Mouse (Mus musculus) adrenal gland (tissue): Measurements from ENCODE around the gene B4galnt2.

ENCODE experiments used
- intact Hi-C: fragments of 180-260 bp; cut with DNase I; formaldehyde crosslinking; loops from one replicate; pipeline ENCODE4 v1.15.1; 2025

The B4galnt2 gene

DNA sequence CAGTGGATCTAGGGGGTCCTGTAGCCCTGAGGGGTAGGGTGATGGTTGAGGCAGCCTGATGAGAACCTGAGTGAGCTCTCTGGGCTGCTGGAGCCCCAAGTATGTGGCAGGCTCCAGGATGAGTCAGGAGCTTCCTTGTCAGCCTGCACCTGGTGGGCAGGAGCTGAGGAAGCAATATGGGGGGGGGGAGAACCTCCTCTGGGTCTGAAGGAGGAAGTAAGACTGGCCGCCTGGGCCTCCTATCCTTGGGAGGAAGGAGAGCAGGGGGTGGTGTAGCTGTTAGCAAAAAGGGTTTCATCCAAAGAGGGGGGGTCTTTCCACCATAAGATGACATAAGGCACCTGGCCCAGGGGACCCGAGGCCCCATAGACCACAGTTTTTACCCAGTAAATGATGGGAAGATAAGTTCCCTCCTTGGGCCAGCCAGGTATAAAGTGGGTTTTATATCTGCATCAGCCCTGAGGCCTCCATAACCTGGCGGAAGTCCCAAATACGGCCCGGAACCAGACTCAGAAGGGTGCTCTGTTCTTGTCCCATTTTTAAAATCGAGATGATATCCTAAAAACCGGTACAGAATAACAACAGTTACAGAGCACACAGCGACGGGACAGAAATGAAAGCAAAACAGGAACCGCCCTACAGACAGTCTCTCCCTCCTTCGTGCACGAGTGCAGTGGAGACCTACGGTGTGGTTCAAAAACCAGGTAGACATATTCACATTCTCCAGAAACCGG is 18.1 kb downstream of the B4galnt2 start:
- intact Hi-C loops: no loop called here

DNA sequence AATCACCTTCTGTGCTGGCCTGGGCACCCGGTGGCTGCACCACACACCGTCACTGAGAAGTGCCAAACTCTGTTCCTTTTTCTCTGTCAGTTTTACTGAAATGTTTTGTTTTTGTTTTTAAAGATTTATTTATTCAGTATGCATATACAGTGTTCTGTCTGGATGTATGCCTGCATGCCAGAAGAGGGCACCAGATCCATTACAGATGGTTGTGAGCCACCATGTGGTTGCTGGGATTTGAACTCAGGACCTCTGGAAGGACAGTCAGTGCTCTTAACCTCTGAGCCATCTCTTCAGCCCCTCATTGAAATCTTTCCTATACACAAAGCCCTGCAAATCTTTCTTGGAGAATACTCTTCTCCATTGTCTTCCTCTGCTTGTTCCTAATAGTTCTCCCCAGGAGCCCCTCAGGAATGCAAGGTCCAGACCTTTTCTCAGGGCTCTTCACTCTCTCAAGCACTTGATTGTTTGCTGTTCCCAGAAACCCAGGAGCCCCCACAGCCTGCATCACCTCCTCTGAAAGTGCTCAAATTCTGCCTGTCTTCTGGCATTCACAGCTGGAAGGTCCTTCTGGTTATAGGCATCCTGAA is 24.1 kb downstream of the B4galnt2 start:
- intact Hi-C loops: no loop called here

DNA sequence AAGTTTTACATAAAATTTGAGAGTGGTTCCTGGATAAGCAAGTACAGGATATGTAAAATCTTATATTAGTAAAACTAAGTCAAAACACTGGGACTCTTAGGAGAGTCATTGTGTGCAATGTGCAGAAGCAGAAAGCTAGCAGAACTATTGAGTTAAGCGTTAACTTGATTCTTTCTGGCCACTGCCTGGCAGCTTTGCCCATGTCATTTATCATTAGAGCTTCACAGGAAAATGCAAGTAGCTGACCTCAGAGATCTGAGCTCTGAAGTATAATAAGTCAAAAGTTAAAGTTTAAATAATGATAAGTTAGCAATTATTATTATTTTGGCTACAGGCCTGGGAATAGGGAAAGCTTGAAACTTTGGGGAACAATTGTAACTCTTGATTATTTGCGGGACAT is 34.8 kb downstream of the B4galnt2 start:
- intact Hi-C loops: loop anchor here (5.0 kb wide), 1 partner anchor 102 kb away; no protein-coding TSS in a partner anchor

DNA sequence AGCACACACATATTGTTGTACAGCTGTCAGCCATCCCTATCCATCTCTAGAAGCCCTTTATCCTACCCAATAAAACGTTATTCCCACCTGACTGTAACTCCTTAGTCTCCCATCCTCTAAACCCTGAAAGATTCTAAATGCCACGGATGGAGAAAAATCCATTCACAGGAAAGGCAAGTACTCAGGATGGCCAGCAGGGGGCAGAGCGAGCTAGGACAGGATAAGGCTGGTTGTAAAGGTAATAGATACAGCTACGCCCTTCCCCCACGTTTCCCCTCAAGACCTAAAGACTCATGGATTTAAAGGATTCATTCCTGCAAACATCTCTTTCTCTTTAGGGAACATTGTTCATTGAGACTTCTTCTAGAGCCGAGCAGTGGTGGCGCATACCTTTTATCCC is 38.4 kb downstream of the B4galnt2 start:
- intact Hi-C loops: loop anchor here (2.0 to 5.0 kb wide), 2 partner anchors 65 to 106 kb away; no protein-coding TSS in a partner anchor

DNA sequence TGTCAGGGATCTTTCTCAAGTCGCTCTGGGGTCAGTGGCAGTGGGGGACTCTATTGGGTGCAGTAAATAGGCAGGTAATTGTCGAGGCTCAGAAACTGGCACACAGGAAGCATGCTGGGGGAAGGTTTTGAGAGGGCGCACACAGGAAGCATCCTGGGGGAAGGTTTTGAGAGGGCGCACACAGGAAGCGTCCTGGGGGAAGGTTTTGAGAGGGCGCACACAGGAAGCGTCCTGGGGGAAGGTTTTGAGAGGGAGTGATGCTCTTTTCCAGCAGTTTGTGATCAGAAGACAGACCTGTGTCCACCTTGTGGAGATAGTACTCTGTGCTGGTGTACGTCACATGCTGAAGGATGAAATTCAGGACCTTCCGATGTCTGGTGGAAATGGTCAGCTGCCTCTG is 38.9 kb downstream of the B4galnt2 start:
- intact Hi-C loops: loop anchor here (2.0 to 5.0 kb wide), 2 partner anchors 65 to 106 kb away; no protein-coding TSS in a partner anchor

DNA sequence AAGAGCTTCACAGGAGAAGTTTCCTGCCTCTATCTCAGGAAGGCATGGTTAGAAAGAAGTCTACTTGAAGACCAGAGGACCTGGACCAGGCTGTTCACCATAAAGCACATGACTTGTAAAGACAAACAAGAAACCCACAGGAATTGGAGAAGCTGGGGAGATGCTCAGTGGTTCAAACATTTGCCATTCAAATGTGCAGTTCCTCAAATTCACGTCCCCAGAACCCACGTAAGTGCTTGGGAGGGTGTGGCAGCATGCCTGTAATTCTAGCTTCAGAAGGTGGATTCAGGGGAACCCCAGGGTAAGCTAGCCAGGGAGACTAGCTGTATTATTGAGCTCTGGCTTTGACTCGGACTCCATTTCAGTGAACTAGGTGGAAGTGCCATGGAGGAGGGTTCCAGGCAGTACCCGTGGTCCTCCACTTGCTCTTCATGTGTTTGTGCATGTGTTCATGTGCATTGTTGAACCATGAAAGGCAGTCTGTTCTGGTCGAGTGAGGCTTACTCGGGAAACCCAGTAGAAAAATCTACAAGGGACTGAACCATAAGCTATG is 44.7 kb downstream of the B4galnt2 start:
- intact Hi-C loops: no loop called here

DNA sequence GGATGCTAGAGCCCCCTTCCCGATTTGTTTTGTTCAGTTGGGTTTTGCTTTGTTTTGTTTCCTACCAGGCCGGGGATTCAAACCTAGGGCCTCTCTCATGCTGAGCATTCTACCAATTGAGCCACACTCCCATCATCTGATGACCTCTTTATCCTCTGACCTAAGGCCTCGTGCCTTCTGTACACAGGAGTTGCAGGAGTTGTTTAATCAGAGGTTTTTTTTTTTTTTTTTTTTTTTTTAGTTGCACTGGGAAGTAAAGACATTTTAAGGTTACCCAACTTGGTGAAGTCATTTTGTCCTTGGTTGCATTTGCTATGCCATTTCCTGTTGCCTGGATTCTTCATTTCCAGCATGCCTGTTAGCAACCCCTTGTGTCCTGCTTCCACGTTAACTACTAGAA is 45.2 kb downstream of the B4galnt2 start:
- intact Hi-C loops: no loop called here

DNA sequence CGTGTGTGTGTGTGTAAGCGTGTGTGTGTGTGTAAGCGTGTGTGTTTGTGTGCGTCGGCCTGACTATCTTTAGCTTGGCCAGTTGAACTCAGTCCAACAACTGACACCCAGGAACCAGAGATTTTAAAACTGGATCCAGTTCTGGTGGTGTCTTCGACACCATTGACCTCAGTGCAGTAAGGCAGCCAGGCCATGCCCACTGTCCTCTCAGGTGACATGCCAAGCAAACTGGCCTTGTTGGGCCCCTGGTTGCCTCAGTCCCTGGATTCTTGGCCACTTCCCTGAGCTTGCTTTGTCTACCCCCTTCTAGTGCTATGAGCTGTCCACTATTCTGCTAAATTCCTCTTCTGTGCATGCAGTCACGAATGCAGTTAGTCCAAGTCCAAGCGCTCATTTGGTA is 53.3 kb downstream of the B4galnt2 start:
- intact Hi-C loops: no loop called here

DNA sequence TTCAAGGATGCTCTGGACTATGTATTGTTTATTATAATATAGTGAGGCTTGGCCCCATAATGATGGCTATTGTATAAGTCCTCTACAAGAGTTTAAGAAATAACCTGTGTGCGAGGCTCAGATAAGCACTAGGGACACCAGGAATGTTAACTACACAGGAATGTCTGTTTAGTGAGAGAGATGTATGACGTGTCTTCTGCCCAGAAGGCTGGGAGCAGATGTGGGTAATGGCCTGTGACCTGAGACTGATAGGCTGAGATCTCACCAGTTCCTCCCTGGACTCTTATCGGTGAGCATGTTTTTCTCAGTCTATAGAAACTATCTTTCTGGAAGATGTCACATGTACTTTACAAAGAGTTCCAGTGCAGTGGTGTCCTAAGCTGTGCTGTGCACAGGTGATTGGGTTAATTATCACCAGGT is 54.6 kb downstream of the B4galnt2 start:
- intact Hi-C loops: no loop called here

DNA sequence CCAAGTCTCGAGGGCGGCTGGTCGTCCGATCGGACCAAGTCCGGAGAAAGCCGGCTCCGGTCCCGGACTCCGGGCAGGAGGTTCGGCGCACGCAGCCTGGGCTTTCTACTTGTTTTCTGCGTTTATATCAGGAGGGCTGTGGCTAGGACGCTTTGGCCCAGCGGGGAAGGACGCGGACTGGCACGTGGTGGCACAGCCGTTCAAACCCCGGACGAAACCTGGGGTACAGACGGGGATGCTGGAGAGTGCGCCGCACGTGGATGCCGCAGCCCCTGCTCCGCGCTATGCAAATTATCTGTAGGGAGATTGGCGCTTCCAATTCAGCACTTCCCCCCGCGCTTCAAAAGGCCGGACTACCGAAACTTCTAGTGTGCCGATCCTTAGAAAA is 55.2 kb downstream of the B4galnt2 start:
- intact Hi-C loops: no loop called here

DNA sequence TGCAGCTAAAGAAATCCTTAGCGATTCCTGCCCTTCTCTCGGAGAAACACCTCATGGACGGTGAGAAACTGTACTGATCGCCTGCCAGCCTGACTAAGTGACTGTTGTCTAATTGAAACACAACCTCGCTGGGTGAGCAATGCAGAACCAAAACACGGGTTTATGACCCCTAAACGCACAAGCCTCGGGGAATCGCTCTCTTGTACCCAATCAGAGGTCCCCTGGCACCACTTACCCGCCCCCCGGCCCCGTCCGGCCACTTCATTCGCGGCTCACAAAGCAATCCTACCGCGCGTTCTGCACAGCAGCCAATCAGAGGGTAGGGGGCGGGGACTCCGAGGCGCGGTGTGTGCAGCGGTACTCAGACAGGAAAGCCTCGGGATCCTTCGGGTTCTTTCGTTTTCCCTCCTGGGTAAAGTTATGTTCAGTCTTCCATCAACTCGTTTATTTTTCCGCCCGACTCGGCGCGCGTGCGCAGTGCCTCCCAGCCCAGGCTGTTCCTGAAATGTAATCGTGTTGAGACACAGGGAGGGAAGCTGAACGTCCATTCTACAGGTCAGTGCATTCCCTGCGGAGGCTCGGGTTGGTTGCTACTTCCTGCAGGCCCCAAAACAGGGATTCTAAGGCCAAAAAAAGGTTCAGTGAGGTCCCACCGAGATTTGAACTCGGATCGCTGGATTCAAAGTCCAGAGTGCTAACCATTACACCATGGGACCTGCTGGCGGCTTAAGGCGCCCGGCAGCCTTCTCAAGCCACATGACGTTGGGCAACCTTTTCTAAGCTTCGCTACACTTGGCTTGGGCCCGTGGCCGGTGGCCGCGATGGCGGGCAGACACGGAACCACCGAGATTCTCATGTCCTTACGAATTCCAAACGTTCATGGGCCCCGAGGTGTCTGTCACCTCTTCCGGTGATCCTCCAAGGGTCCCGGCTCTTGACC is 55.9 kb downstream of the B4galnt2 start:
- intact Hi-C loops: no loop called here

DNA sequence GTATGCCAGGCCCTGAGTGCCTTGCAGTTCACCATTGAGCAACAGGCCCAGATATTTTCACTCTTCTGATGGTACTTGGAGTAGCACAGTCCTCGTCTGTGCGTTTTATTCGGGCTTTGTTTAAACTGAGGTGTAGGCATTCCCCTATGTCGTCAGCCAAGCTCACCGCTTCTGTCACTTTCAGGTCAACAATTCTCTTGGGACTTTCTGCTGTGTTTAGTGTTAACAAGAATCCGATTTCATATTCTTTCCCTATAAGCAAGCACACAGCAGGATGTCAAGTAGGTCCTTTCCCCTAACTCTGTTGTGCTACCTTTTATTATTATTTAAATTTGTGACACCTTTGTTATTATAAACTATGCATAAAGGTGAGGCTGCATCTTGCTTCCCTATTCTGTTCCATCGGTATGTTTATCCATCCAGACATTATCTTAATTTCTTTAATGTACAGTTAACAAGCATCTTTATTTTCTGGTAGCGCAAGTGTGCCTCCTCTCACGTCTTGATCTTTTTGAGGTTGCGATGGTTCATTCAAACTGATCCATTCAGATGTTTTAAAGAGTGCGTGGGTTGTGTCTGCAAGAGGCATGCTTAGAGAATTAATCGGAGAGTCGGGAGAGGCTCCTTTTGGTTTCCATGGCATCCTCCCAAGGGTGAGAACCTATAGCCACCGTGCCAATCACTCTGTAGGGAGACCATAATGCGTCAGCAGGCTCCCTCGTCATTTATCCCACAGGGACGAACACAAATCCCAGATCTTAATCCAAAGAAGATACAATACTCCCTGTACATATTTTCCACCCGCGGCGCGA is 56.8 kb downstream of the B4galnt2 start:
- intact Hi-C loops: no loop called here

DNA sequence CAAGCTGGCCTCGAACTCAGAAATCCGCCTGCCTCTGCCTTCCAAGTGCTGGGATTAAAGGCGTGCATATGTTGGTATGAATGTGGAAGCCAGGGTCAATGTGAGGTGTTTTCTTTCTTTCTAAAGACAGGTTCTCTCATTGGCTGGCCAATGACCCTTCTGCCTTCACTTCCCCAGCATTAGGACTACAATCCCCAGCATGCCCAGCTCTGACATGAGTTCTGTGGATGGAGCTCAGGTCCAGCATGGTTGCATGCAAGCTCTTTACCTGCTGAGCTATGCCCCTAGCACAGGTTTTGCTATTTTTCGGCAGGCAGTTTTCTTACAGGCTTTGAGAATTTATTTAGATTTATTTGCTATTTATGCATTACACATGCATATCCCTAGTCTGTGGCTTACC is 57.4 kb downstream of the B4galnt2 start:
- intact Hi-C loops: no loop called here

DNA sequence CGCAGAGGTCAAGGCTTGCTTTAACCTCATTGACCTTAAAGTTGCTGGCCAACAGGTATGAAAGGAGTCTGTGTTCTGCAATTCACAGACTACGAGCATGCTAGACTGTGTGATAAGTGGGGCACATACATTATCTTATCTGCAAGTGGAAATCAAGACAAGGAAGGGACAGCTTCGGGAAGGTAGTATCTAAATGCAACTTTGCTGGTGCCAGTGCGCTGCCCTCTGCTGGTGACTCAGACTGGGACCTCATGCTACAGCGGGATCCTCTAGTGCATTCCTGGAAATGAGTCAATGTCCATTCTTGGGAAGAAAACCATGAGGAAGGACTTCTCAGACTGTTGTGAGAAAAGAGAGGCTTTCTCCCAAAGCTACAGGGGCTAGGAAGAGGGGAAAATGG is 61.0 kb downstream of the B4galnt2 start:
- intact Hi-C loops: loop anchor here (2.0 kb wide), 1 partner anchor 25 kb away; no protein-coding TSS in a partner anchor

DNA sequence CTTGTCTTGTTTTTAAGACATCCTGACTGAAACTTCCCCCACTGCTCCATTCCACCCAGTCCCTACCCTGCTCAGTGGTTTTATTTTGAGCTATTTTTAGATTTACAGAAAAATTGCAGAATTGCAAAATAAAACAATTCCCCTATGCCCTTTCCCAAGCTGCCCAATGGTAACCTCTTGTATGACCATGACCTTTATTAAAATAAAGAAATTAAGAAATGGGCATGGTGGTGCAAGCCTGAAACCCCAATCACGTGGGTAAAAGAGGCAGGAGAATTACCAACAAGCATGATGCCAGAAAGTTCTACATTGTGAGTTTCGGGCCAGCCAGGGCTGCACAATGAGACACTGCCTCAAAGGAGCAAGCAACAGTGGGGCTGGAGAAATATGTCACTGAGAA is 63.8 kb downstream of the B4galnt2 start:
- intact Hi-C loops: no loop called here

DNA sequence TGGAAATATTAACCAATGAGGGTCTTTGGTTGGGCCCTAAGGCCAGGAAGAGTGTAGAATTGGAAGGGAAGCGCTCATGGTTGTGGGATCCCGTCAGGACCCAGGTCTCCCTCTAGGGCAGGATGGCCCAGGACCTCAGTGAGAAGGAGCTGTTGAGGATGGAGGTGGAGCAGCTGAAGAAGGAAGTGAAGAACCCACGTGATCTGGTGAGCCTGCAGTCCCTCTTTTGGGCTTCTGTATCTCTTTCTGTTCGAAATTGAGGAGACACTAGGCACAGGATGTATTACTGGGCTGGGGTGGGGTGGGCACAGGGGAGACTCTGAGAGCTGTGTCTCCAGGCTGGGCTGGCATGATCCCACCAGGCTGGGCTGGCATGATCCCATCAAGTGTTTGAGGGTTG is 69.8 kb downstream of the B4galnt2 start:
- intact Hi-C loops: no loop called here

DNA sequence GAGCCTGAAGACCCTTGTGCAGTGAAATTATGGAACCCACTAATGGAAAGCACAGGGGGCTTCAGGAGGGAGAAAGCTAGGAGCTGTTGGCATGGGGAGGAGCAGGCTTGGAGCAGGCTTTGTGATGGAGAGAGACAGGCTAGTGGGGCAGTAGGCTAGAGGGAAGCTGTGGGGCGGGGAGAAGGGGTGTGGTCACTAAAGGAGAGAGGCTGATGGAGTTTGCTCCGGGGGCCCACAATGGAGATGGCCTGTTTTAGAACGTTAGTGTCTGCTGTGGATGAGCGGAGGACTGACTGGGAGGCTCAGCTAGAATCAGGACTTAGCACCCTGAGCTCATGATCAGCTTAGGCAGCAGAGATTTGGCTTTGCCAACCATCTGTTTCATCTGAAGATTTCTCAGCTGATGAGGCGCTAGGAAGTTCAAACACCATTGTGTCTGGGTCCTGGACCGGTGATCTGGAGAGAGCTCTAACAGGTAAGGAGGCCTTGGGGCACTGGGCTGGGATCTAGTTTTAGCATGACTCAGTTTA is 71.2 kb downstream of the B4galnt2 start:
- intact Hi-C loops: no loop called here

DNA sequence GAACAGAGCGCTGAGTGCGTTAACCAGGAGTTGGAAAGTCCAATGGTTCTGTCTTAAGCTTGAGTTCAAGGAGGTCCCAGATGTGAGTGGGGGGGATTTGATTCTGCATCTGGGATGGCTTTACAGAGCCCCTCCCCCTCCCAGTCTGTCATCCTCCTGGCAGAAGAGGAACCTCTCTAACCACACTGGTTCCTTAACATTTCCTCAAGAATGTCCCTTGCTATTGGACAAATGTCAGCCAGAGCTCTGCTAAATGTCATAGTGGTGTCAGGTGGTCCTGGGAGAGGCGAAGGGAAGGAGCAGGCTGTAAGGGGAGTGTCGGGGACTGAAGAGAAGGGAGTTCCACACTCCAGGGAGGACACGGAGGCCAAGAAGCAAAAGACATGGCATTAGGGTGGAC is 71.7 kb downstream of the B4galnt2 start:
- intact Hi-C loops: no loop called here

DNA sequence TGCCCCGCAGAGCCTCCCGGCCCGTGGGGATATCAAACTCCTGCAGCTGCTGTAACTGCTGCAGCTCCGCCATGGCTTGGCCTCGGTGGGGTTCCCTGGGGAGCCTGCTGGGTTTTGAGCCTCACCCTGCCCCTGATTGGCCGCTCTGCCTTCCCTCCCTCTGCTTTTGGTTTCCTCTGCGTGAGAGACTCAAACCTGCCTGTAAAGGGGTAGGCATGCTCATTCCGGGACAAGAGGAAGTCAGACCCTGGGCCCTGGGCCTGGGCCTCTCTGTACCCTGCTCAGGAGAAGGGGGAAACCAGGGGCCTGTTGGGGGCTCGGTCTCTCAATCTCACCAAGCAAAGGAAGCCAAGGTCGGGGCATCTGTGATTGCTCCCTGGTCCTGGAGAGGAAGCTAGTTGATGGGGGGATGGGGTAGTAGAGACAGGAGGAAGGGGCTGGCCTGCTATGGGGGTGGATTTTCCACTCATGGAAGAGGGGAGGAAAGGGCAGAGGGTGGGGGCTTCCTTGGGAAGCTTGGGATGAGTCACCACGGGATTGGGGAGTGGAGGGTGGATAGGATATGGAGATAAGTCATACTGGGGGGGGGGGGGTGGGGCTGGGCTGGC is 72.5 kb downstream of the B4galnt2 start, which contains the start of gene Abi3:
Gene Abi3 (minus strand): TSS at position 403 of the 608 bp plus-strand sequence.
- intact Hi-C loops: no loop called here

DNA sequence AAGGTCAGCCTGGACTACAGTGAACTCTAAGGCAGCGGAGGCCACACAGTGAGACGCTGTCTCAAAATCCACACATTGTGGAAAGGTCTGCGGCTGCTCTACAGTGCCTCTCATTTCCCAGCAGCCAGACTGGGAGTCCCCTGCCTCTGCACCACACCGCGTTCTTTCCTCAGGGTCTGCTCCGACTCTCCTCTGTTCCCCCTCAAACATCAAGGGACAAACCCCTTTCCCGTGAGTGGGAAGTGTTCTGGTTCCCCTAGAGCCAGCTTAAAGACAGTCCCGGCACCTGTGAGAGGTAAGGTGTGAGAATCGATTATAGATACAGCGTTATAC is 73.2 kb downstream of the B4galnt2 start:
- intact Hi-C loops: no loop called here
